Mouse (Mus musculus): ENCODE data around the gene Ang.

DNA sequence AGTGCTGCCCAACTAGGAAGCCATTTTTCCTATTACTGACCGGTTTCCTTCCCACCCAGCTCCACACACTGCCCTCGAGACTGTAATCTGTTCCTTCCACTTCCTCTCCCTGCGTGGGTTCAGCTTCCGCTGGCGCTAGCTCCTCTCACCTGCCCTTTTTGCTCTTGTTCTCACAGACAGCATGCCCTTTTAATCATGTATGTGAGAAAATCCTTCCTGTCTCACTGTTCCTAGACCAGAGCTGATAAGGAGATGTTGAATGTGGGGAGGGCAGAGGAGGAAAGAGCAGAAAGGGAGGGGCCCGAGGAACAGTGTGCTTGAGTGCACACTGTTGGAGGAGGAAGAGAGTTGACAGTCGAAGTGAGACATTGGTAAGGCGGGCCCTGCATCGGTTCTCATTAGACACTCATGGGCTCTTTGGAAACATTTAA, 33.5 kb upstream of the Ang start, which contains the start of gene Rnase12:
- TF ChIP-seq MAFK (IDR thresholded peaks at IDR 0.05; ENCODE audit: insufficient replicate concordance, low read length), result no peak
- TF ChIP-seq CHD2 (IDR thresholded peaks at IDR 0.05; ENCODE audit: low read length), result no peak
- TF ChIP-seq POLR2AphosphoS2 (IDR thresholded peaks at IDR 0.05; ENCODE audit: low read depth, low read length), result no peak
- TF ChIP-seq EP300 (IDR thresholded peaks at IDR 0.05; ENCODE audit: low read length), result no peak
- TF ChIP-seq E2F4 (IDR thresholded peaks at IDR 0.05; ENCODE audit: insufficient replicate concordance, low read depth, low read length), result no peak
- TF ChIP-seq TCF12 (IDR thresholded peaks at IDR 0.05; ENCODE audit: low read depth, low read length), result no peak
- no peak for TF ChIP-seq GABPA (IDR thresholded peaks at IDR 0.05; ENCODE audit: insufficient replicate concordance, low read depth, low read length)
- TF ChIP-seq MAZ (IDR thresholded peaks at IDR 0.05; ENCODE audit: low read depth, low read length), result no peak
- TF ChIP-seq POLR2A (IDR thresholded peaks at IDR 0.05; ENCODE audit: low read depth, low read length), result no peak
- TF ChIP-seq CTCF (conservative IDR thresholded peaks at IDR 0.05 in 1 of 2, IDR thresholded peaks at IDR 0.05 in 1 of 2; ENCODE audit: low read depth in 2 of 2, low read length in 2 of 2), result no peak

Measured in CH12.LX (cell line).